Mouse (Mus musculus): ENCODE measurements around the gene Rsph9.

Gene Rsph9

GRCm38 (mm10) chr17:46143578-46144423 is at the start of gene Rsph9:
Rsph9 (minus strand) TSS chr17:46144216.
- peak; percentile 86 for DNase-seq (ENCODE audit: low read depth, low spot score)

GRCm38 (mm10) chr17:46188829-46189228 is 44.8 kb upstream of the Rsph9 start:
- DNase-seq (ENCODE audit: low read depth, low spot score): no peak

GRCm38 (mm10) chr17:46182273-46182672 is 38.3 kb upstream of the Rsph9 start:
- DNase-seq (ENCODE audit: low read depth, low spot score): no peak

GRCm38 (mm10) chr17:46170538-46170937 is 26.5 kb upstream of the Rsph9 start:
- peak; percentile 71 for DNase-seq (ENCODE audit: low read depth, low spot score)

GRCm38 (mm10) chr17:46168768-46169167 is 24.8 kb upstream of the Rsph9 start:
- no peak for DNase-seq (ENCODE audit: low read depth, low spot score)

GRCm38 (mm10) chr17:46168318-46168717 is 24.3 kb upstream of the Rsph9 start:
- peak; percentile 40 for DNase-seq (ENCODE audit: low read depth, low spot score)

GRCm38 (mm10) chr17:46167014-46167413 is 23.0 kb upstream of the Rsph9 start:
- peak; percentile 43 for DNase-seq (ENCODE audit: low read depth, low spot score)

GRCm38 (mm10) chr17:46166270-46166669 is 22.3 kb upstream of the Rsph9 start:
- no peak for DNase-seq (ENCODE audit: low read depth, low spot score)

- no peak for DNase-seq (ENCODE audit: low read depth, low spot score)
Measured at GRCm38 (mm10) chr17:46165460-46165859, 21.4 kb upstream of the Rsph9 start.

- no peak for DNase-seq (ENCODE audit: low read depth, low spot score)
Measured at GRCm38 (mm10) chr17:46164791-46165190, 20.8 kb upstream of the Rsph9 start.

GRCm38 (mm10) chr17:46164301-46164700 is 20.3 kb upstream of the Rsph9 start:
- DNase-seq (ENCODE audit: low read depth, low spot score): no peak

- no peak for DNase-seq (ENCODE audit: low read depth, low spot score)
Measured at GRCm38 (mm10) chr17:46162951-46163421, 19.0 kb upstream of the Rsph9 start.

- DNase-seq (ENCODE audit: low read depth, low spot score): no peak
Measured at GRCm38 (mm10) chr17:46162551-46162950, 18.5 kb upstream of the Rsph9 start.

GRCm38 (mm10) chr17:46161710-46162109 is 17.7 kb upstream of the Rsph9 start:
- DNase-seq (ENCODE audit: low read depth, low spot score): no peak

- peak; percentile 27 for DNase-seq (ENCODE audit: low read depth, low spot score)
Measured at GRCm38 (mm10) chr17:46161179-46161578, 17.2 kb upstream of the Rsph9 start.

GRCm38 (mm10) chr17:46160686-46161085 is 16.7 kb upstream of the Rsph9 start, which contains the start of gene Gtpbp2:
Gtpbp2 (plus strand) TSS chr17:46161032.
- DNase-seq (ENCODE audit: low read depth, low spot score): peak; percentile 100

GRCm38 (mm10) chr17:46160090-46160662 is 16.2 kb upstream of the Rsph9 start:
- peak; percentile 92 for DNase-seq (ENCODE audit: low read depth, low spot score)

GRCm38 (mm10) chr17:46159236-46159635 is 15.2 kb upstream of the Rsph9 start:
- no peak for DNase-seq (ENCODE audit: low read depth, low spot score)

- DNase-seq (ENCODE audit: low read depth, low spot score): no peak
Measured at GRCm38 (mm10) chr17:46157131-46157530, 13.1 kb upstream of the Rsph9 start.

GRCm38 (mm10) chr17:46156680-46157079 is 12.7 kb upstream of the Rsph9 start:
- DNase-seq (ENCODE audit: low read depth, low spot score): no peak

GRCm38 (mm10) chr17:46154336-46154735 is 10.3 kb upstream of the Rsph9 start:
- DNase-seq (ENCODE audit: low read depth, low spot score): no peak

- DNase-seq (ENCODE audit: low read depth, low spot score): peak; percentile 98
Measured at GRCm38 (mm10) chr17:46152847-46153782, 9.1 kb upstream of the Rsph9 start, which contains the start of gene Mad2l1bp. Mad2l1bp (minus strand) TSS chr17:46153553.

Data from brain, adult 2 months (tissue).